In the genomic region with DNA sequence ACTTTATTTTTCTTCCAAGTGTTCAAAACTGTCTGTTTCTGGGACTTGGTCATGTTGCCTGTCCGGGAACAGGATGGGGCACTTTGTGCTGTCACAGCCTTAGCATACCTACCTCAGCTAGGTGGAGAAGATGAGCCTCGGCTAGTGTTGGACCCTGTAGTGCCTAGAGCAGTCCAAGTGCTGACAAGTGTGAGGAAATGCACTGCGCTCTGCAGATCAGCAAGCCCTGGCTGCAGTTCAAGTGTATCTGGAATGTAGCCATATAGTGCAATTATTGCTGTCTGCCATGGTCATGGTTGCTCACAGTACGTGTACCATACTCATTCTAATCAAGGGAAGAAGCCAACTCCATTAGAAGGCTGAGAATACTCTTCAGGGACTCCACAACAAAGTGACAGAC, we compare ENCODE assay signal across 9 mouse cellular contexts. TPM values are rescaled to one million over a fixed set of nuclear protein-coding genes. Genes with fewer than 3 reads are reported as not detected.
DNase-seq lines count a peak whose midpoint lies in the region; ATAC-seq and TF ChIP-seq lines count a peak whose summit lies in the region.
"Had no signal": no experiment of that assay in that cellular context is flagged by ENCODE, and none has a peak within 500 bp of the region (broad histone marks: within the 10 kb centered on the region; RNA-seq: fewer than 3 reads in every experiment).

No protein-coding gene starts in this region.

- no peaks in the 10 kb centered on the region; the same call in 1 of the 2 replicates for H3K4me1 ChIP-seq in forebrain, embryonic 12.5 days
- H3K4me1 ChIP-seq in forebrain, embryonic 11.5 days (replicated peaks; ENCODE audit: control insufficient read depth, insufficient read depth, low read length): no peaks in the 10 kb centered on the region
- H3K4me1 ChIP-seq: neural tube, embryonic 12.5 days had no signal

- peaks cover 62% of the 10 kb centered on the region for H3K36me3 ChIP-seq in forebrain, embryonic 12.5 days (replicated peaks)
- H3K36me3 ChIP-seq in forebrain, embryonic 11.5 days (ENCODE audit: control insufficient read depth, insufficient read depth, low read length): peaks cover 3% of the 10 kb centered on the region

- H3K4me3 ChIP-seq in forebrain, embryonic 12.5 days (replicated peaks): no peak overlapping the region
- H3K4me3 ChIP-seq in forebrain, embryonic 11.5 days (ENCODE audit: low read depth, low read length): no peak overlapping the region
- no peak overlapping the region for H3K4me3 ChIP-seq in layer of hippocampus, adult 2 months
- H3K4me3 ChIP-seq: neural tube, embryonic 12.5 days had no signal

- DNase-seq in forebrain, embryonic 11.5 days (ENCODE audit: low spot score): no peak
- peak; percentile 45 for DNase-seq in ovary, postnatal 14 days (ENCODE audit: low spot score)
- no peak for DNase-seq in ovary, adult 18-20 months (ENCODE audit: low spot score)
- peak; percentile 41 for DNase-seq in gastrocnemius, postnatal 14 days
- DNase-seq in layer of hippocampus, adult 2 months (ENCODE audit: low spot score in 2 of 2): peak; percentile 41 to 62
- DNase-seq in testis, postnatal 10 days (ENCODE audit: low spot score): no peak
- DNase-seq in yolk sac, embryonic 10.5 days (ENCODE audit: low spot score): no peak

- H3K4me2 ChIP-seq in forebrain, embryonic 12.5 days: no peak overlapping the region
- no peak overlapping the region for H3K4me2 ChIP-seq in forebrain, embryonic 11.5 days (ENCODE audit: low read depth, low read length, severe bottlenecking)
- H3K4me2 ChIP-seq: neural tube, embryonic 12.5 days had no signal

- H3K27me3 ChIP-seq in forebrain, embryonic 12.5 days: no peaks in the 10 kb centered on the region
- H3K27me3 ChIP-seq in forebrain, embryonic 11.5 days (ENCODE audit: control insufficient read depth, insufficient read depth, low read length): no peaks in the 10 kb centered on the region
- H3K27me3 ChIP-seq: neural tube, embryonic 12.5 days had no signal

- no peak overlapping the region for H3K27ac ChIP-seq in forebrain, embryonic 12.5 days
- H3K27ac ChIP-seq in forebrain, embryonic 11.5 days (ENCODE audit: low read depth, low read length): no peak overlapping the region
- no peak overlapping the region for H3K27ac ChIP-seq in layer of hippocampus, adult 2 months
- H3K27ac ChIP-seq: neural tube, embryonic 12.5 days had no signal

- 77% methylated on average over 4 of the region's 4 CpGs for WGBS in forebrain, embryonic 12.5 days
- WGBS in forebrain, embryonic 11.5 days: 87% methylated on average over 4 of the region's 4 CpGs

- H3K9ac ChIP-seq in forebrain, embryonic 12.5 days: no peak overlapping the region
- H3K9ac ChIP-seq in forebrain, embryonic 11.5 days (ENCODE audit: low read length): no peak overlapping the region
- H3K9ac ChIP-seq: neural tube, embryonic 12.5 days had no signal

- ATAC-seq in forebrain, embryonic 12.5 days (ENCODE audit: low FRiP score): peak; percentile 33; the same call in 1 of the 2 replicates
- ATAC-seq in forebrain, embryonic 11.5 days (replicated peaks; ENCODE audit: low FRiP score): no peak

- TF ChIP-seq CTCF in layer of hippocampus, adult 2 months (conservative IDR thresholded peaks at IDR 0.05): no peak

- intact Hi-C loops in gastrocnemius, postnatal 14 days (cut with DNase I; ENCODE audit: low total_unique reads): no loop called here

- H3K9me3 ChIP-seq in forebrain, embryonic 12.5 days: no peaks in the 10 kb centered on the region
- H3K9me3 ChIP-seq in forebrain, embryonic 11.5 days (ENCODE audit: control insufficient read depth, low read length): no peaks in the 10 kb centered on the region
- H3K9me3 ChIP-seq: neural tube, embryonic 12.5 days had no signal

RNA-seq across cellular contexts. Expression of gene Iars2, which starts 44.5 kb away (rescaled TPM):
- 26.3 and 28.9 TPM in 2 replicates for polyA plus RNA-seq in forebrain, embryonic 12.5 days (2016; fragmentation: Nextera tagmentation; extraction: Ambion mirVana)
- polyA plus RNA-seq in forebrain, embryonic 11.5 days (2014; fragmentation: Nextera tagmentation; extraction: Ambion mirVana): 29.8 and 31.5 TPM in 2 replicates
- 10 to 100 TPM; 53.2 to 56.7 TPM for total RNA-seq in gastrocnemius, postnatal 14 days (2021)
- 10 to 100 TPM; 29.9 to 34.3 TPM for total RNA-seq in layer of hippocampus, adult 2 months (2021)

RNA-seq across cellular contexts. Expression of gene Bpnt1, which starts 47.2 kb away (rescaled TPM):
- polyA plus RNA-seq in forebrain, embryonic 12.5 days (2016; fragmentation: Nextera tagmentation; extraction: Ambion mirVana): 30.4 and 33.2 TPM in 2 replicates
- polyA plus RNA-seq in forebrain, embryonic 11.5 days (2014; fragmentation: Nextera tagmentation; extraction: Ambion mirVana): 31.8 and 33.1 TPM in 2 replicates
- 10 to 100 TPM; 12.1 to 16.8 TPM for total RNA-seq in gastrocnemius, postnatal 14 days (2021)
- total RNA-seq in layer of hippocampus, adult 2 months (2021): 10 to 100 TPM; 65.2 to 74.8 TPM

Comparison
In these comparisons a context has a peak if more than half of its experiments do, and no peak if none do; other contexts are left out.
1. DNase-seq: peak in ovary, postnatal 14 days (single experiment), gastrocnemius, postnatal 14 days (single experiment) and layer of hippocampus, adult 2 months (2 of 2); none in forebrain, embryonic 11.5 days (single experiment), ovary, adult 18-20 months (single experiment), testis, postnatal 10 days (single experiment) and yolk sac, embryonic 10.5 days (single experiment).